Mouse (Mus musculus): Measurements from ENCODE around the gene Mroh2a.
"Not testable (repeated sequence)": the region's sequence is repeated elsewhere in the genome, so short reads cannot be mapped to it uniquely, and the experiment has no call there.

Mroh2a gene

DNA sequence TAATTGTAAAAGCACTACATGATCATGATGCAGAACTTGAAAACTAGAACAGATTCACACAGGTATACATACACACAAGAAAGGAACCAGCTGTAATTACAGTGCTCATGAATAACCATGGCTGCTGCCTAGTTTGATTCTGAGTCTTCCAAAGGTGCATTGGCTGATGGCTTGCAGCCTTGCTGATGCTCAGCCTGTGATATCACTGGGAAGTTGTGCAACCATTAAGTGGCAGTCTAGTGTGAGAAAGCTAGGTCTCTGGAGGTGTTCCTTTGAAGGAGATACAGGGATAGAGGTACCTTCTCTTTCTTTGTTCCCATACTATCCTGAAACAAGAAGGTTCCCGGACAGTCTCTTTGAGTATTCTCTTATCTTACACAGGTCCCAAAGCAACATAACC lies 7.7 kb upstream of the Mroh2a start:
- DNase-seq: no peak

- no peak for DNase-seq
These were observed 6.5 kb upstream of the Mroh2a start for GRCm38 (mm10) chr1:88220336-88220735.

DNA sequence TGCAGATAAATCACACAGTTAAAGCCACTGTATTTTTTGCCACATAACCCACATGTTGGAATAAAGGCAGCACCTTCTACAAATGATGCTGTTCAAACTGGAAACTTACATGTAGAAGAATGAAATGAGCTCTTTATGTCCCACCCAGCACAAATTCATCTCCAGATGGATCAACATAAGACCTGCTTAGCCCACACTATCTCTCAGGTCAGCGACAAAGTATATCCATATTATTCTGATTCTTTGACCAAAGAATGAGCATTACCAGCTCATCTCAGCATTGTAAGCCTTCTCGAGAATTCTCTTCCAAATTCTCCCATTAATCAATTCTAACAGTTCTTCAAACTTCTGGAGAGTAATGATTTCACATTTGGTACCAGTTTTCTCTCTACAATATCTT lies 4.6 kb upstream of the Mroh2a start:
- DNase-seq: no peak

DNA sequence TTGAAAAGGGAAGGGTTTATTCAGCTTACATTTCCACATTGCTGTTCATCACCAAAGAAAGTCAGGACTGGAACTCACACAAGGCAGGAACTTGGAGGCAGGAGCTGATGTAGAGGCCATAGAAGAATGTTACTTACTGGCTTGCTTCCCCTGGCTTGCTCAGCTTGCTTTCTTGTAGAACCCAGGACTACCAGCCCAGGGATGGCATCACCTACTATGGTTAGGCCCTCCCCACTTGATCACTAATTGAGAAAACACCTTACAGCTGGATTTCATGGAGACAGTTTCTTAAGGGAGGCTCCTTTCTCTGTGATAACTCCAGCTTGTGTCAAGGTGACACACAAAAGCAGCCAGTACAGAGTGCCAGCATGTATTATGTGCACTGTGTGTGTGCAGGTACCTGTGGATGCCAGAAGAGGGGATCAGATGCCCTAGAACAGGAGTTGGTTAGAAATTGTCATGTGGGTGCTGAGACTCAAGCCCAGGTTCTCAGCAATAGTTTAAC lies 3.7 kb upstream of the Mroh2a start:
- DNase-seq: not testable (repeated sequence)

GRCm38 (mm10) chr1:88223591-88223990 lies 3.2 kb upstream of the Mroh2a start:
- peak; percentile 11 for DNase-seq

DNA sequence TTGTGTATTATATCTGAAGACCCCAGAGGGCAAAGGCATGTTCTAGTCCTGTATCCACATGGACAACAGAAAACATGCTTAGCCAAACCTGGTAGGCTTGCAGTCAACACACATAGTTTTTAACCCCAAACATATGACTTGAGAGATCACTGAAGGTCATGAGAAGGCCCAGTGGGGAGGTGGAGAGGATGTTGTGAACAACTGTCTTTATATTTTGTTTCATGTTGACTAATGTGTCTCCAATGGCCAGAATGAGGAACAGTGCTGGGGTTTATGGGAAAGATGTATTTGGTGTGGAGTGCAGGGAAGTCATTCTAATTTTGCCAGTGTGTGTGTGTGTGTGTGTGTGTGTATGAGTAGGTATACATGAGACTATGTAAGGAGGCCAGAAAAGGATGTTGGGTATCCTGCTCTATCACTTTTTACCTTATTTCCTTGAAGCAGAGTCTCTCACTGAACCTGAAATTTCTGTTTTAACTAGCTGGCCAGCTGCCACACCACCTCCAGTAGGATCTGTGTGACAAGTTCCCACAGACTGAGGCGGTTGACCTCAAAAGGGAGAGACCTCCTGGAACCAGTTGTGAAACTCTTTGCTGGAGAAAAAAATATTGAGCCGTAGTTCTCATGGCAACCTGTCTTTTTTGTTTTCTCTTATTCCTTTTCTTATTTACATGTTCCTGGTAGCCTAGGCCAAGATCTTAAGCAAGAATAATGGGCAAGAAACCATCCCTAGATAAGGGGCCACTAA lies 2.6 kb upstream of the Mroh2a start:
- DNase-seq: peak; percentile 36

GRCm38 (mm10) chr1:88225301-88225700 lies 1.5 kb upstream of the Mroh2a start:
- not testable (repeated sequence) for DNase-seq

GRCm38 (mm10) chr1:88225741-88226140 lies 1.0 kb upstream of the Mroh2a start:
- peak; percentile 6 for DNase-seq

- peak; percentile 5 for DNase-seq
These were observed 696 bp downstream of the Mroh2a start for GRCm38 (mm10) chr1:88227482-88227881.

GRCm38 (mm10) chr1:88228121-88228520 lies 1.3 kb downstream of the Mroh2a start:
- DNase-seq: peak; percentile 12

- no peak for DNase-seq
These were observed 2.8 kb downstream of the Mroh2a start for GRCm38 (mm10) chr1:88229566-88229965.

DNA sequence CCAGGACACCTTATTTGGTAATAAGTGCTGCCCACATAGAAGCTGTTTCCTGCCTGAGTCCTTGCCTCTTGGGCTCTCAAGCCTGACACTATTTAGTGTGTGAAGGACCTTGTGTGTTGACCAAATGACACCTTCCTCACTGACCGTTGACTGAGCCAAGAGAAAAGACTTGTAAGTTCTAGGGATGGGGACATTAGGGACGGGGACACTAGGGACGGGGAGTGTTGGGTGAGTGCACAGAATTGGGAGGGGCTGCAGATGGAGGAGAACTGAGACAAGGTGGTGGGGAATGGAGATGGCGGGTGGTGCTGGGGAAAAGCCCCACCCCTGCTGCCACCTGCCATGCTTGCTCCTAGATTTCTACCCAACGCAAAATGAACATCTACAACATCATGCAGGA lies 3.2 kb downstream of the Mroh2a start:
- DNase-seq: peak; percentile 15

DNA sequence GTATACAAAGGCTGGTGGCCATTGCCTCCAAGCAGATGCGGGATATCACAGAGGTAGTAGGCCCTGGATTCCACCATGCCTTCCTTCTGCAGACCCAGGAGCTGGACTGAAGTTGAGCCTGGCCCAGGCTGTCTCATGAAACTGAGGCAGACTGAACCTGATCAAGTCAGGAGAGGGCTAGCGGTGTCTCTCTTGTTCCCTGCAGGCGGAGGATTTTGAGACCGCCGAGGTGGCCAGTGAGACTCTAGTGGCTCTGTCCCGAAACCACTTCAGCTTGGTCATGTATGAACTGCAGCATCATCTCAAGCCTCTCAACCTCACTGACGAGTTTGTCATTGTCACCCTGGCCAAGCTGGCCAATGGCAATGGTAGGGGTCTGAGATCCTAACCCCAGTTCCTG lies 3.6 kb downstream of the Mroh2a start:
- peak; percentile 11 for DNase-seq

DNA sequence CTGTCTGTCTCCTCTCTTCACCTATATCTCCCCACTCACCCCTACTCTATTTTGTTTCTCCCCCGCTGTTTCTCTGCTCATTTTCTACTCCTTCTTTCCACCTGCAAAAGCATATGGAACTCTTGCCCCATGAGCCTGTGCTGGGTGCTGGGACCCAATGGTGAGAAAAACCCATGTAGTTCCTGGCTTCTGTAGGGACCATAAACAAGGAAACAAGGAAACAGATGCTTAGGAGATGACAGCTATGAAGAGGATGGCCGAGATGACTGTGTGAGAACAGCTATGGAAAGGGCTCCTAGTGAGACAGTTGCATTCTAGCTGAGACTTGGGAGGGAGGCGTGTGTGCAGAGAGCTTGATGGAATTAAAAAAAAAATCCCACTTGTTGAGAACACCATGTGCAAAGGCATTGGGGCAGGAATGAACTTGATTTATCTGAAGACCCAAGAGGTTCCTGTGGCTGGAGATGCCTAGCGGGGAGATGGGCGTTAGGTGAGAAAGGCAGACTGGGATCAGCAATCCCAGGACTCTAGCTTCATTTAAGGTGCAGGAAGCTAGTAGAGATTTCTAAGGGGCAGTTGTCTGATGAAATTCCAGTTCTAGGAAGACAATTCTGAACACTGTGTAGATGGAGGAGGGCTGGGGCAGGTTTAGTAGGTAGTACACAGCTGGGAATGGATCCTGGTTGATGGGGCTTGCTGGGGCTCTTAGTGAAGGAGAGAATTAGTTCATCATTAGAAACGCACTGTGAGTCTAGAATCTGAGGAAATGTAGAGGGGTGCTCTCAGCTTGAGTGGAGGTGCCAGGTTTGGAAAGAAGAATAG lies 4.4 kb downstream of the Mroh2a start:
- DNase-seq: peak; percentile 5

DNA sequence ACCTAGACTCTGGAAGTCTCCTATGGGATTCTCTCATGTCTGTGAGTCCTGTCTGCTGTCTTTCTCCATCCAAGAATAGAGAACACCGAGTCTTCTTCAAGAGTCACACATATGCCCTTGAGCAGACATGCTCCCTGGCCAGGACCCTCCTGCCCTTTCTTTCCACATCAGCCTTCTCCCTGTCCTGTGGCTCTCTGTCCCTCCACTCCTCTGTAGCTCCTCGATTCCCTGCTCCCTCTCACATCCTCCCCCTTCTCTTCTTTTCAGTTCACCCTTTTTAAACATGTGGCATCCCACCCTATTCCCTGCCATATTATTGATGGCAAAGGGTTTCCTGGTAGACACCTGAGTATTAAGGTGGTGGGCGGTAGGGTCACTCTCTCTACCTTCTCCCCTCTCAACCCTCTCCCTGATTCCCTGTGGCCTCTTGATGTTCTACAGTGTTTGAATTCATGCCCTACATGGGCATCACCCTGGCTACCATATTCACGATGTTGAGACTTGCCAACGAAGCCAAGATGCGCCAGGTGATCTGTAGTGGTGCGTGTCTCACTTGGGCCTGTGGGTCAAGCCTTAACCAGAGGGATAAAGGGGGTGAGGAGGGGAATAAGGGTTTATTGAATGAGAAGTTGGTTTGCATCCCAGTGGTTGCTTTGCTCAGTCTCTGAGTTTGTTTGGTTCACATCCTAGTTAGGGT lies 5.2 kb downstream of the Mroh2a start:
- DNase-seq: peak; percentile 7

DNA sequence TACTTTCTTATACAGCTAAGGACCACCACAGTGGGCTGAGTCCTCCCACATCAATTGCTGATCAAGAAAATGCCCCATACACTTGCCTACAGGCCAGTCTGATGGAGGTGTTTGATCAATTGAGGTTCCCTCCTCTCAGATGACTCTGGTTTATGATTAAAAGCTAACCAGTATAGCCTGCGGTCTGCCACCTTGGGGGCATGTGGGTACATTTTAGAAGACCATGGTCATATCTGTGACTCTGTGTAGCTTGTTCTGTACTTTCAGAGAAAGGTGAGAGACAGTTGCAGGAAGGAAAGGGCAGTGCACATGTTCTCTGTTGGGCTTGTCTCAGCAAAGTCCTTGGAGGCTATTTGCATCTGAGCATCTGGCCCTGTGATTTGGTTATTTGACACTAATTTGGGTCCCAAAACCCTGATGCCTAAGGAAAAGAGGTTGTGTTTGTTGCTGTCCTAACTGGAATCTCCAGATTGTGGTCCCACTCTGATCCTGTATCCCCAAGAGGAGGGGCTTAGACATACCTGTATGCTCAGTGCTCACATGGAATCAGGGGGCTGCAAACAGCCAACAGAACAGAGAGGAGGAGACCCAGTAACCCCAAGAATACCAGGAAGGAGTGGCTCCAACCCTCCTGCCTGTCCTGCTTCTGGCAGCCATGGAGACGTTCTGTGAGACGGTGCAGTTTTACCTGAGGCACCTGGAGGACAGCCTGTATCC lies 6.0 kb downstream of the Mroh2a start:
- no peak for DNase-seq

DNA sequence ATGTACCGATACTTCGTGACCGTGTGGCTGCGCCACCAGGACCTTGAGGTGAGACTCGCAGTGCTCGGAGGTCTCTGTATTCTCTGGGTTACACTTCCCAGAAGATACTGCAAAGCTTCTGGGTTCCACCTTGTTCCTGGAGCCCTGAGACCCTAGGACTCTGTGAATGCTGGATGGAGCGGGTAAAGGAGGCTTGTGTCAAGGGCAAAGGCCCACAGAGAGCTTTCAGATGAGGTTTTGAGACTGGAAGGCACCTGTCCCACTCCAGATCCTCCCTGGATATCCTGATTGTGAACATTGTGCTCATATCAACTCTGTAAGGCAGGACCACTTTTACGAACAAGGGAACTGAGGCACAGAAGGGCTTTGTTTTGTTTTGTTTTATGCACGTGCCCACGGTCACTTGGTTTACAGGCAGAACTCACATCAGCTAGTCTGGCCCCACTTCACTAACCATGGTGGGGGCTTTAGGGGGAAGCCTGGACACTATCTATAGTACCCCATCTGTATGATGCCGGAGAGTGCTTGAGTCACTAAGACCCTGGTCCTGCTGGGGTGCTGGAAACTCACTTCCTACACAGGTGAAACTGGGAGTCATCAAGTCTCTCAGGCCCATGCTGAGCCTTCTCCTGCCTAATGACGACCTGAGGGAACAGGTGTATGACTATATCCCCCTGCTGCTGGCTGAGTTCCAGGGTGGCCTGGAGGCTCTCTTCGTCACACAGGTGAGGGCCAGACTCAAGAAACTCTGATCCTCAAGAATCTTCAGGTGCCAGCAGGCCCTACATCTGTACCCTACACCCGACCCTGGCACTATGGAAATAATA lies 6.8 kb downstream of the Mroh2a start:
- peak; percentile 54 for DNase-seq

DNA sequence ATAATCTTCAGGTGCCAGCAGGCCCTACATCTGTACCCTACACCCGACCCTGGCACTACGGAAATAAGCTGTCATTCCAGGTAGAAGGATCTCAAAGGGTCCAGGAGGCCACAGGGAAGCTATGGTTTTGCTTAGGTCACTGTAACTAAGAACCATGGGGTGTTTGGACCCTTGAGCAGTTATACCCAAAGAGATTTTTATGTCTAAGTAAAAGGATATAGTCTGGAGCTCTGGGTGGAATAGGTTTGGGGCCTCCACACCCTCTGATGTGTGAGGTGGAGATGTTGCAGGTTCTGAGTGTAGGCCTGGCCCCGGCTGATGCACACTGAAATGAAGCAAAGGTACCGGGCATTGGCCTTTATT lies 7.4 kb downstream of the Mroh2a start:
- no peak for DNase-seq

DNA sequence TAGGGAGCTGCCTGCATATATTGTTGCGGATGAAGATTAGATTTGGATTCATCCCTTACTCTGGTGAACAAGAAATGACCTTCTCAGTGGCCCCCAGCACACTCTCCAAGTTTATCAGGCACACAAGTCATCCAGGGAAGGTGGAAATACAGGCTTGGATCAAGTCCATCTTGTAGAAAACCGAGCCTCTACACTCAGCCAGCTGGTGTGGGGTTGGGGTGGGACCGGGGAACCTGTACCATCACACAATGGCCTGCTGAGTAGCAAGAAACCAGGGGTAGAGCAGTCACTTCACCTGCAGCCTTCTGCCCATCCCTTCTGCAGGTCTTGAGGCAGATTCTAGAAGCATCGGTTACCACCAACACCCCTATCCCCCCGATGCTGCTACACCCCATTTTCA lies 7.9 kb downstream of the Mroh2a start:
- DNase-seq: no peak

DNA sequence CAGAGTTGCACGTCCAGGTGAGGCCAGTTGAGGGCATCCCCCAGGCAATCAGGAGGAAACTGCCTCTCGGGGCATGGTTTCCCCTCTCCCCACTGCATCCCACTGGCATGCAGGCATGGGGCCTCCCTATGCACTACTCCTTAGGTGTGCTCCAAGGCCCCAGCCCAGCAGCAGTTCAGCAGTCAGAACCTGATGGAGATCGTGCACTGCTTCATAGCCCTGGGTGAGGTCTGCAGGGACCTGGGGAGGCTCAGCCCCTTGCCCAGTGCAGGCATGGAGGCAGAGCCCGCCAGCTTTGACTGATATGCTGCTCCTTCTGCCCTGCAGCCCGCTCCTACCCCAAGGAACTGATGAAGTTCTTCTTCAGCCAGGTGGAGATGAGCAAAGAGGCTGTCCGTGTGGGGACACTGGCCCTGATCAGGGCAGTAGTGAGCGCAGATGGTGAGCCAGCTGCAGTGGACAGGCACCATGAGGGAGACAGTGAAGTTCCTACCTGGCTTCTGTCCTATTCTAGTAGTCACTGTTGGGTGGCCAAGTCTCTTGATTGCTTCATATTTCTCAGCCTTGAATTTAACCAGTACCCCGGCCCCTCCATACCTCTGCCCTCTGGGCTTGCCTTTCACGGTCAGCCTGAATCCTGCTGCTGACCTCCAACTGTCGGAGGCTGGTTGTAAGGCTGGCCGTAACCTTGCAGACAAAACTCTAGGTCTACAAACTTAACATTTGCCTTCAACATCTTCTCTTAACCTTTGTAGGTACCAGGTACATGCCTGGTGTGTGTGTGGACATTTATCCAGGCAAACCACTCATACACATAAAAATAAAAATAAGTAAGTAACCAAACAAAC lies 8.5 kb downstream of the Mroh2a start:
- no peak for DNase-seq

- DNase-seq: peak; percentile 49
These were observed 9.2 kb downstream of the Mroh2a start for GRCm38 (mm10) chr1:88235894-88236415.
